Mouse (Mus musculus): Measurements from ENCODE around the gene Zfp808.
A peak's percentile ranks its signal among the peaks of the same experiment; 100 is the strongest.
"Not testable (repeated sequence)": the region's sequence is repeated elsewhere in the genome, so short reads cannot be mapped to it uniquely, and the experiment has no call there.

Zfp808 gene

GRCm38 (mm10) chr13:62129432-62130171, at the start of gene Zfp808:
Zfp808 (plus strand) TSS chr13:62129886.
- DNase-seq: peak; percentile 26 to 44

GRCm38 (mm10) chr13:62098786-62099185, 30.9 kb upstream of the Zfp808 start:
- not testable (repeated sequence) for DNase-seq

- not testable (repeated sequence) for DNase-seq
Measured at GRCm38 (mm10) chr13:62099454-62099853, 30.2 kb upstream of the Zfp808 start.

GRCm38 (mm10) chr13:62102368-62102767, 27.3 kb upstream of the Zfp808 start:
- DNase-seq: not testable (repeated sequence)

GRCm38 (mm10) chr13:62115861-62116260, 13.8 kb upstream of the Zfp808 start:
- DNase-seq: not testable (repeated sequence)

- not testable (repeated sequence) for DNase-seq
Measured at GRCm38 (mm10) chr13:62121578-62121977, 8.1 kb upstream of the Zfp808 start.

- DNase-seq: not testable (repeated sequence)
Measured at GRCm38 (mm10) chr13:62181835-62182755, 52.4 kb downstream of the Zfp808 start.

GRCm38 (mm10) chr13:62245264-62245663, 115.6 kb downstream of the Zfp808 start:
- no peak for DNase-seq

- not testable (repeated sequence) for DNase-seq
Measured at GRCm38 (mm10) chr13:62255226-62255625, 125.5 kb downstream of the Zfp808 start.

- DNase-seq: no peak
Measured at GRCm38 (mm10) chr13:62263392-62263791, 133.7 kb downstream of the Zfp808 start.

All from spleen, adult 18-20 months (tissue).